10 mouse cellular contexts compared by ENCODE assay signal in the genomic region with DNA sequence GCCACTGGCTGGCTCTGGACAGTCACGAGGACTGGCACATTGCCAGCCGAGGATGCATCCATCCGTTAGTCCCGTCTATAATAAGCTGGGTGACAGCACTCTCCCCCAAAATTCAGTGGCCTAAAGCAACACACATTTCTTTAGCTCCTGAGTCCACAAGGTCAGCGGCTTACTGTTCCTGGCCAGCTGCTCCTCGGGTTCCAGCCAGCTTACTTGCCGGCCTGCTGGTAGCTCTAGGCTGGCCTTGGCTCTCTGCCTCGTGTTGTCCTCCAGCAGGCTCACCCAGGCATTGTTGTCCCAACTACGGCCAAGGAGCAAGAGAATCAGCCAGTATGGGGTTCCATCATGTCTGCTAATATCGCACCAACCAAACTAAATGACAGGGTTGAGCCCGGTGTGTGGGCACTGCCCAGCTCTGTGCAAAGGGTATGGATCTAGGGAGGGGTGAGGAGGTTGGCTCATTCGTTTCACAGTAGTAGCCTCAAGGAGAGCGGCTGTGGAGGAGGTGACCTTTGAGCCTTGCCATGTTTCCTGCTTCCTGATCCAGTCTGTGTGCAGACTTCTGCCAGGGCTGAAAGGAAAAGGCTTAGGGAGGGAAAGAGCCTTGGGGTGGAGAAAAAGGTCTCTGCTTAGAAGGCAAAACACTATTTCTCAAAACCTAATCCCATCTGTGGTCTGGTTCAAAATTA.
DNase-seq lines count a peak whose midpoint lies in the region; ATAC-seq and TF ChIP-seq lines count a peak whose summit lies in the region.
"Had no signal": no experiment of that assay in that cellular context is flagged by ENCODE, and none has a peak within 500 bp of the region (broad histone marks: within the 10 kb centered on the region; RNA-seq: fewer than 3 reads in every experiment).

No protein-coding gene starts in this region.

- WGBS in lung, embryonic 14.5 days, result 53% methylated on average over 13 of the region's 13 CpGs
- WGBS in lung, postnatal 0 days, result 51% methylated on average over 13 of the region's 13 CpGs

- TF ChIP-seq CTCF in lung, embryonic 14.5 days (IDR thresholded peaks at IDR 0.05; ENCODE audit: low read depth), result no peak
- TF ChIP-seq CTCF in lung, postnatal 0 days (IDR thresholded peaks at IDR 0.05), result no peak

- no peak for TF ChIP-seq EP300 in lung, postnatal 0 days (IDR thresholded peaks at IDR 0.05)

- H3K27me3 ChIP-seq in lung, embryonic 14.5 days (ENCODE audit: insufficient read depth, low read length), result no peaks in the 10 kb centered on the region
- no peaks in the 10 kb centered on the region for H3K27me3 ChIP-seq in lung, postnatal 0 days (replicated peaks; ENCODE audit: insufficient read depth, low read length)
- H3K27me3 ChIP-seq: embryonic facial prominence, embryonic 12.5 days; Patski had no signal

- peak; percentile 2 for DNase-seq in lung, embryonic 14.5 days
- no peak for DNase-seq in lung, postnatal 0 days (ENCODE audit: low spot score)
- peak; percentile 42 to 57 for DNase-seq in heart, postnatal 14 days
- DNase-seq in layer of hippocampus, postnatal 36 days, result peak; percentile 19 to 37
- DNase-seq in thymus, postnatal 25 days, result no peak
- no peak for DNase-seq in spleen, postnatal 10 days (ENCODE audit: low spot score in 2 of 2)

- H3K9ac ChIP-seq in lung, embryonic 14.5 days, result no peak overlapping the region
- H3K9ac ChIP-seq in lung, postnatal 0 days (replicated peaks; ENCODE audit: low read depth), result no peak overlapping the region
- H3K9ac ChIP-seq: embryonic facial prominence, embryonic 12.5 days had no signal

- H3K4me3 ChIP-seq in lung, embryonic 14.5 days (ENCODE audit: low read depth, low read length), result no peak overlapping the region
- no peak overlapping the region for H3K4me3 ChIP-seq in lung, postnatal 0 days (ENCODE audit: low read depth, low read length)
- H3K4me3 ChIP-seq: embryonic facial prominence, embryonic 12.5 days had no signal

- intact Hi-C loops in heart, postnatal 14 days (cut with DNase I), result no loop called here

- no peak overlapping the region for H3K4me2 ChIP-seq in lung, embryonic 14.5 days
- H3K4me2 ChIP-seq in lung, postnatal 0 days (replicated peaks; ENCODE audit: low read depth, low read length), result no peak overlapping the region
- H3K4me2 ChIP-seq: embryonic facial prominence, embryonic 12.5 days had no signal

- no peaks in the 10 kb centered on the region for H3K36me3 ChIP-seq in lung, embryonic 14.5 days (ENCODE audit: insufficient read depth)
- no peaks in the 10 kb centered on the region for H3K36me3 ChIP-seq in lung, postnatal 0 days (ENCODE audit: insufficient read depth, low read length)
- H3K36me3 ChIP-seq: embryonic facial prominence, embryonic 12.5 days had no signal

- H3K27ac ChIP-seq in lung, embryonic 14.5 days (ENCODE audit: low read depth), result no peak overlapping the region
- H3K27ac ChIP-seq in lung, postnatal 0 days (ENCODE audit: low read length), result no peak overlapping the region
- H3K27ac ChIP-seq: embryonic facial prominence, embryonic 12.5 days had no signal

- ATAC-seq in lung, embryonic 14.5 days (ENCODE audit: insufficient read depth), result no peak
- ATAC-seq in lung, postnatal 0 days, result no peak
- peak; percentile 54 for ATAC-seq in cerebellum, adult (ENCODE audit: insufficient number of reproducible peaks, low FRiP score, low TSS enrichment)
- ATAC-seq in inflammation-experienced regulatory T-cells, adult 6 months, result no peak
- ATAC-seq: Patski had no signal

- no peaks in the 10 kb centered on the region for H3K4me1 ChIP-seq in lung, embryonic 14.5 days (ENCODE audit: insufficient read depth)
- no peaks in the 10 kb centered on the region for H3K4me1 ChIP-seq in lung, postnatal 0 days (ENCODE audit: insufficient read depth, low read depth, low read length)

- H3K9me3 ChIP-seq in lung, embryonic 14.5 days (ENCODE audit: low read depth, low read length), result no peaks in the 10 kb centered on the region
- no peaks in the 10 kb centered on the region for H3K9me3 ChIP-seq in lung, postnatal 0 days (ENCODE audit: low read length)
- H3K9me3 ChIP-seq: embryonic facial prominence, embryonic 12.5 days had no signal

Comparison
In these comparisons a context has a peak if more than half of its experiments do, and no peak if none do; other contexts are left out.
1. DNase-seq: peak in lung, embryonic 14.5 days (single experiment), heart, postnatal 14 days (2 of 2) and layer of hippocampus, postnatal 36 days (2 of 2); none in lung, postnatal 0 days (single experiment), thymus, postnatal 25 days (single experiment) and spleen, postnatal 10 days (0 of 2).